Mouse (Mus musculus) heart, embryonic 14.5 days (tissue): ENCODE data around the gene Apba2. TPM values are rescaled to one million over a fixed set of nuclear protein-coding genes. Genes with fewer than 3 reads are reported as not detected.

Experiments
- ATAC-seq: fragments of 200-750 bp; cut with Nextera tagmentation; 2 replicates; pipeline ENCODE4 v1.8.0; 2017; ENCODE audit warnings: low read depth, moderate TSS enrichment; ENCODE audit not compliant: insufficient number of reproducible peaks, insufficient read depth, low FRiP score
- H3K27ac ChIP-seq, 2 experiments: fragments of 200-500 bp in 1 of 2; fragments of 300-500 bp in 1 of 2; sonication (generic) in 1 of 2; replicated peaks in 1 of 2; 2 replicates each; pipeline ENCODE4 v1.5.1; 2012 to 2014; ENCODE audit warnings: low read depth in 2 of 2, low read length in 2 of 2, control low read depth in 1 of 2, mild to moderate bottlenecking in 1 of 2, mixed read lengths in 1 of 2; ENCODE audit not compliant: control insufficient read depth in 1 of 2, insufficient read depth in 1 of 2
- H3K27me3 ChIP-seq: fragments of 300-500 bp; sonication (generic); 2 replicates; pipeline ENCODE4 v1.6.1; 2014; ENCODE audit warnings: mild to moderate bottlenecking, low read length, control low read depth; ENCODE audit not compliant: control insufficient read depth, insufficient read depth
- H3K36me3 ChIP-seq: fragments of 300-500 bp; sonication (generic); 2 replicates; pipeline ENCODE4 v1.6.1; 2014; ENCODE audit warnings: mild to moderate bottlenecking, control low read depth, low read length, mixed read lengths; ENCODE audit not compliant: control insufficient read depth, insufficient read depth
- H3K4me1 ChIP-seq, 2 experiments: fragments of 200-500 bp in 1 of 2; fragments of 300-500 bp in 1 of 2; sonication (generic) in 1 of 2; 2 replicates each; pipeline ENCODE4 v1.6.1; 2012 to 2014; ENCODE audit warnings: low read length in 2 of 2, control low read depth in 1 of 2, mixed read lengths in 1 of 2; ENCODE audit not compliant: control insufficient read depth in 2 of 2, insufficient read depth in 2 of 2
- H3K4me2 ChIP-seq: fragments of 300-500 bp; sonication (generic); 2 replicates; pipeline ENCODE4 v1.6.1; 2014; ENCODE audit warnings: mild to moderate bottlenecking, low read length
- H3K4me3 ChIP-seq, 2 experiments: fragments of 200-500 bp in 1 of 2; fragments of 300-500 bp in 1 of 2; sonication (generic) in 1 of 2; 2 replicates each; pipeline ENCODE4 v1.5.1; 2012 to 2014; ENCODE audit warnings: low read length in 2 of 2, mild to moderate bottlenecking in 2 of 2, control low read depth in 1 of 2, low read depth in 1 of 2, moderate library complexity in 1 of 2; ENCODE audit not compliant: control insufficient read depth in 1 of 2, insufficient read depth in 1 of 2
- H3K9ac ChIP-seq: fragments of 300-500 bp; sonication (generic); 2 replicates; pipeline ENCODE4 v1.6.1; 2014; ENCODE audit warnings: mild to moderate bottlenecking, low read length
- H3K9me3 ChIP-seq: fragments of 300-500 bp; sonication (generic); 2 replicates; pipeline ENCODE4 v1.6.1; 2016; ENCODE audit warnings: low read length, control low read depth; ENCODE audit not compliant: control insufficient read depth
- WGBS: fragments of 180-500 bp; shearing (Covaris S2); extraction: QIAGEN DNeasy Blood & Tissue Kit; methylation state at CpG from one replicate; pipeline ENCODE4 v1.1.7; 2014; 5-methylcytosine and 5-hydroxymethylcytosine counted together
- polyA plus RNA-seq: library from polyadenylated mRNA; unstranded; fragments of >200 nt; fragmentation: Nextera tagmentation; extraction: Ambion mirVana; gene quantifications from 2 replicates; pipeline ENCODE4 v1.2.1, GENCODE M21; 2014

The Apba2 gene
- polyA plus RNA-seq, 1 experiment from 2014 or later = 0.85 TPM

GRCm38 (mm10) chr7:64728816-64729215 lies 227.3 kb downstream of the Apba2 start:
- no peak overlapping the region for H3K4me3 ChIP-seq
- no peaks in the 10 kb centered on the region for H3K9me3 ChIP-seq
- H3K36me3 ChIP-seq = no peaks in the 10 kb centered on the region
- ATAC-seq = no peak
- H3K27me3 ChIP-seq = no peaks in the 10 kb centered on the region
- H3K27ac ChIP-seq = no peak overlapping the region
- no peak overlapping the region for H3K9ac ChIP-seq
- 42% methylated on average over 3 of the region's 3 CpGs for WGBS
- no peak overlapping the region for H3K4me2 ChIP-seq
- no peaks in the 10 kb centered on the region for H3K4me1 ChIP-seq

- no peaks in the 10 kb centered on the region for H3K9me3 ChIP-seq
- H3K4me2 ChIP-seq = no peak overlapping the region
- ATAC-seq = no peak
- no peak overlapping the region for H3K4me3 ChIP-seq
- H3K27me3 ChIP-seq = no peaks in the 10 kb centered on the region
- H3K27ac ChIP-seq = no peak overlapping the region
- no peaks in the 10 kb centered on the region for H3K4me1 ChIP-seq
- no peaks in the 10 kb centered on the region for H3K36me3 ChIP-seq
- H3K9ac ChIP-seq = no peak overlapping the region
- 21% methylated on average over 7 of the region's 7 CpGs for whole genome bisulfite sequencing
These were observed 228.3 kb downstream of the Apba2 start for GRCm38 (mm10) chr7:64729785-64730184.

GRCm38 (mm10) chr7:64739131-64739530 lies 237.6 kb downstream of the Apba2 start:
- Histone ChIP-seq H3K4me2 (no peak overlapping the region), H3K9ac (no peak overlapping the region), H3K36me3 (no peaks in the 10 kb centered on the region), H3K27me3 (peaks cover 5% of the 10 kb centered on the region; the same call in 1 of the 2 replicates), H3K4me1 (no peaks in the 10 kb centered on the region), H3K9me3 (no peaks in the 10 kb centered on the region), H3K27ac (no peak overlapping the region), H3K4me3 (no peak overlapping the region)
- no peak for ATAC-seq
- 76% methylated on average over 11 of the region's 11 CpGs for WGBS

GRCm38 (mm10) chr7:64741333-64742307 lies 240.1 kb downstream of the Apba2 start:
- Histone ChIP-seq H3K4me2 (no peak overlapping the region), H3K27me3 (peaks cover 5% of the 10 kb centered on the region; the same call in 1 of the 2 replicates), H3K9ac (no peak overlapping the region), H3K36me3 (no peaks in the 10 kb centered on the region), H3K4me1 (no peaks in the 10 kb centered on the region), H3K4me3 (no peak overlapping the region), H3K27ac (no peak overlapping the region), H3K9me3 (no peaks in the 10 kb centered on the region)
- ATAC-seq = no peak
- 34% methylated on average over 8 of the region's 8 CpGs for WGBS

- Histone ChIP-seq H3K36me3 (no peaks in the 10 kb centered on the region), H3K4me1 (no peaks in the 10 kb centered on the region), H3K27me3 (peaks cover 5% of the 10 kb centered on the region; the same call in 1 of the 2 replicates), H3K4me2 (no peak overlapping the region), H3K27ac (no peak overlapping the region), H3K9ac (no peak overlapping the region), H3K4me3 (no peak overlapping the region), H3K9me3 (no peaks in the 10 kb centered on the region)
- WGBS = 82% methylated on average over 7 of the region's 7 CpGs
- no peak for ATAC-seq
These were observed 242.1 kb downstream of the Apba2 start for GRCm38 (mm10) chr7:64743610-64744009.

GRCm38 (mm10) chr7:64751465-64751864 lies 250.0 kb downstream of the Apba2 start:
- no peaks in the 10 kb centered on the region for H3K27me3 ChIP-seq
- H3K4me1 ChIP-seq = peaks cover 0 to 2% of the 10 kb centered on the region in 2 experiments; a peak in 1 of 4 replicates
- no peaks in the 10 kb centered on the region for H3K36me3 ChIP-seq
- no peak overlapping the region for H3K4me3 ChIP-seq
- H3K4me2 ChIP-seq = no peak overlapping the region
- H3K9me3 ChIP-seq = no peaks in the 10 kb centered on the region
- H3K27ac ChIP-seq = no peak overlapping the region
- no peak overlapping the region for H3K9ac ChIP-seq
- ATAC-seq = peak; percentile 35; the same call in 1 of the 2 replicates
- WGBS = 27% methylated on average over 5 of the region's 5 CpGs

- 87% methylated on average over 7 of the region's 7 CpGs for WGBS
- Histone ChIP-seq H3K9ac (no peak overlapping the region), H3K4me1 (peaks cover 0 to 2% of the 10 kb centered on the region in 2 experiments; a peak in 1 of 4 replicates), H3K4me2 (no peak overlapping the region), H3K4me3 (no peak overlapping the region), H3K36me3 (no peaks in the 10 kb centered on the region), H3K9me3 (no peaks in the 10 kb centered on the region), H3K27ac (no peak overlapping the region), H3K27me3 (no peaks in the 10 kb centered on the region)
- ATAC-seq = no peak
These were observed 250.6 kb downstream of the Apba2 start for GRCm38 (mm10) chr7:64752133-64752532.
